Mouse (Mus musculus): Measurements from ENCODE around the gene Hibadh. TPM values are rescaled to one million over a fixed set of nuclear protein-coding genes. Genes with fewer than 3 reads are reported as not detected.

Gene Hibadh
- polyA plus RNA-seq, 1 experiment: 23.8 TPM

- TF ChIP-seq CTCF (IDR thresholded peaks at IDR 0.05; ENCODE audit: control insufficient read depth, insufficient read depth, insufficient replicate concordance, low read depth, low read length): no peak
- TF ChIP-seq POLR2A (IDR thresholded peaks at IDR 0.05; ENCODE audit: control insufficient read depth, low read depth, low read length): no peak
- Histone ChIP-seq H3K27ac (ENCODE audit: control insufficient read depth, insufficient read depth, low read depth, low read length) (no peak overlapping the region), H3K4me3 (ENCODE audit: control insufficient read depth, low read depth, low read length) (no peak overlapping the region), H3K4me1 (ENCODE audit: control insufficient read depth, insufficient read depth, low read length) (no peaks in the 10 kb centered on the region), H3K27me3 (ENCODE audit: control insufficient read depth, insufficient read depth, low read length) (no peaks in the 10 kb centered on the region), H3K36me3 (ENCODE audit: control insufficient read depth, insufficient read depth, low read length) (no peaks in the 10 kb centered on the region)
Observed at GRCm38 (mm10) chr6:52513876-52514405, 126.2 kb downstream of the Hibadh start.

GRCm38 (mm10) chr6:52508789-52509188, 131.4 kb downstream of the Hibadh start:
- Histone ChIP-seq H3K4me1 (ENCODE audit: control insufficient read depth, insufficient read depth, low read length) (no peaks in the 10 kb centered on the region), H3K27ac (ENCODE audit: control insufficient read depth, insufficient read depth, low read depth, low read length) (no peak overlapping the region)
- TF ChIP-seq POLR2A (IDR thresholded peaks at IDR 0.05; ENCODE audit: control insufficient read depth, low read depth, low read length) (no peak), CTCF (IDR thresholded peaks at IDR 0.05; ENCODE audit: control insufficient read depth, insufficient read depth, insufficient replicate concordance, low read depth, low read length) (no peak)

DNA sequence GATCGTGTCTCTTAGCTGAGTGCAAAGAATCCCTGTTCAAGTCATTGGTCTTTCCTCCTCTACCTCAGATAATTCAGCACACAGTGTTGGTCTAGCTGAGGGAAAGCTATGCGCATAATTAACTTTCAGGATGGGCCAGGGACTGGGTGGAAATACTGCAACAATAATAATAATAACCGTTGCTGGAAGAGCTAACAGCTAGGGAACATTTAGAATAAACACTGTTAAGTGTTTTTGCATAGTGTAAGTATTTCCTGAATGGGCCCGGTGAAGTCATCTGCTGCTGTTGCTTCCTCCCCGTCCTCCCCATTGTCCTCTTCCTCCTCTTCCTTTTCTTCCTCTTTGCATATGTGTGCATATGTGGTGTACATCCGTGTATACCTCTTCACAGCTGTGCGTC, 132.2 kb downstream of the Hibadh start:
- H3K36me3 ChIP-seq (ENCODE audit: control insufficient read depth, insufficient read depth, low read length): no peaks in the 10 kb centered on the region
- H3K27ac ChIP-seq (ENCODE audit: control insufficient read depth, insufficient read depth, low read depth, low read length): no peak overlapping the region
- no peaks in the 10 kb centered on the region for H3K4me1 ChIP-seq (ENCODE audit: control insufficient read depth, insufficient read depth, low read length)
- no peak for TF ChIP-seq POLR2A (IDR thresholded peaks at IDR 0.05; ENCODE audit: control insufficient read depth, low read depth, low read length)
- TF ChIP-seq CTCF (IDR thresholded peaks at IDR 0.05; ENCODE audit: control insufficient read depth, insufficient read depth, insufficient replicate concordance, low read depth, low read length): no peak
- no peaks in the 10 kb centered on the region for H3K27me3 ChIP-seq (ENCODE audit: control insufficient read depth, insufficient read depth, low read length)
- H3K4me3 ChIP-seq (ENCODE audit: control insufficient read depth, low read depth, low read length): no peak overlapping the region

More at GRCm38 (mm10) chr6:52508789-52509188, 131.4 kb downstream of the Hibadh start:
- Histone ChIP-seq H3K27me3 (ENCODE audit: control insufficient read depth, insufficient read depth, low read length) (no peaks in the 10 kb centered on the region), H3K4me3 (ENCODE audit: control insufficient read depth, low read depth, low read length) (no peak overlapping the region), H3K36me3 (ENCODE audit: control insufficient read depth, insufficient read depth, low read length) (no peaks in the 10 kb centered on the region)

DNA sequence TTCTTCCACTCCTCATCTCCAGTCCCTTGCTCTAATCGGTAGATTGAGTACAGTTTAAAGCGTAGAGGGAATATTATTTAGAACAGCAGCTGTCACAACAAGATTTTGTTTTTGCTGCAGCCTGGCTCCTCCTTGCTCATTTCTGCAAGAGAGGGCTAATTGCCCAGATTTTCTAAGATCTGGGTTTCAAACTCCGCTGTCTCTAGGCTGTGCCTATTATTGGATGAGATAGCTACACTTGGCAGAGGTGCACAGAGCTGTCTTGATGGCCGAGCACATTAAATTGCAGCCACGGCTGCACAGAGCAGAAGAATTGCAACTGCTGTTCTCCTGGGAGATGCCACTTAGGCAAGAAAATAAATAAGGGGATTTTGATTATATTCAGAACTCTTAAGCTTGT, 133.0 kb downstream of the Hibadh start:
- TF ChIP-seq POLR2A (IDR thresholded peaks at IDR 0.05; ENCODE audit: control insufficient read depth, low read depth, low read length) (no peak), CTCF (IDR thresholded peaks at IDR 0.05; ENCODE audit: control insufficient read depth, insufficient read depth, insufficient replicate concordance, low read depth, low read length) (no peak)
- Histone ChIP-seq H3K27me3 (ENCODE audit: control insufficient read depth, insufficient read depth, low read length) (no peaks in the 10 kb centered on the region), H3K4me1 (ENCODE audit: control insufficient read depth, insufficient read depth, low read length) (no peaks in the 10 kb centered on the region), H3K4me3 (ENCODE audit: control insufficient read depth, low read depth, low read length) (no peak overlapping the region), H3K27ac (ENCODE audit: control insufficient read depth, insufficient read depth, low read depth, low read length) (no peak overlapping the region), H3K36me3 (ENCODE audit: control insufficient read depth, insufficient read depth, low read length) (no peaks in the 10 kb centered on the region)

- H3K4me3 ChIP-seq (ENCODE audit: control insufficient read depth, low read depth, low read length): no peak overlapping the region
- no peaks in the 10 kb centered on the region for H3K36me3 ChIP-seq (ENCODE audit: control insufficient read depth, insufficient read depth, low read length)
- no peaks in the 10 kb centered on the region for H3K4me1 ChIP-seq (ENCODE audit: control insufficient read depth, insufficient read depth, low read length)
- H3K27me3 ChIP-seq (ENCODE audit: control insufficient read depth, insufficient read depth, low read length): no peaks in the 10 kb centered on the region
- H3K27ac ChIP-seq (ENCODE audit: control insufficient read depth, insufficient read depth, low read depth, low read length): no peak overlapping the region
- TF ChIP-seq POLR2A (IDR thresholded peaks at IDR 0.05; ENCODE audit: control insufficient read depth, low read depth, low read length) (no peak), CTCF (IDR thresholded peaks at IDR 0.05; ENCODE audit: control insufficient read depth, insufficient read depth, insufficient replicate concordance, low read depth, low read length) (no peak)
Observed at GRCm38 (mm10) chr6:52505777-52506755, 134.1 kb downstream of the Hibadh start.

GRCm38 (mm10) chr6:52504676-52505460, 135.3 kb downstream of the Hibadh start:
- TF ChIP-seq POLR2A (IDR thresholded peaks at IDR 0.05; ENCODE audit: control insufficient read depth, low read depth, low read length): no peak
- TF ChIP-seq CTCF (IDR thresholded peaks at IDR 0.05; ENCODE audit: control insufficient read depth, insufficient read depth, insufficient replicate concordance, low read depth, low read length): no peak
- Histone ChIP-seq H3K36me3 (ENCODE audit: control insufficient read depth, insufficient read depth, low read length) (no peaks in the 10 kb centered on the region), H3K27me3 (ENCODE audit: control insufficient read depth, insufficient read depth, low read length) (no peaks in the 10 kb centered on the region), H3K27ac (ENCODE audit: control insufficient read depth, insufficient read depth, low read depth, low read length) (no peak overlapping the region), H3K4me1 (ENCODE audit: control insufficient read depth, insufficient read depth, low read length) (no peaks in the 10 kb centered on the region), H3K4me3 (ENCODE audit: control insufficient read depth, low read depth, low read length) (no peak overlapping the region)

GRCm38 (mm10) chr6:52502986-52503385, 137.2 kb downstream of the Hibadh start:
- Histone ChIP-seq H3K4me1 (ENCODE audit: control insufficient read depth, insufficient read depth, low read length) (no peaks in the 10 kb centered on the region), H3K27ac (ENCODE audit: control insufficient read depth, insufficient read depth, low read depth, low read length) (no peak overlapping the region), H3K4me3 (ENCODE audit: control insufficient read depth, low read depth, low read length) (no peak overlapping the region), H3K36me3 (ENCODE audit: control insufficient read depth, insufficient read depth, low read length) (no peaks in the 10 kb centered on the region), H3K27me3 (ENCODE audit: control insufficient read depth, insufficient read depth, low read length) (no peaks in the 10 kb centered on the region)
- no peak for TF ChIP-seq CTCF (IDR thresholded peaks at IDR 0.05; ENCODE audit: control insufficient read depth, insufficient read depth, insufficient replicate concordance, low read depth, low read length)
- no peak for TF ChIP-seq POLR2A (IDR thresholded peaks at IDR 0.05; ENCODE audit: control insufficient read depth, low read depth, low read length)
